Mouse (Mus musculus): ENCODE results near the gene Mamdc2.

The Mamdc2 gene

GRCm38 (mm10) chr19:23256771-23257170 lies 191.5 kb downstream of the Mamdc2 start:
- no peak for DNase-seq

Data from lung, postnatal 4 days (tissue).